Mouse (Mus musculus) testis, adult 2 months (tissue): ENCODE results near the gene Stk16. TPM values are rescaled to one million over a fixed set of nuclear protein-coding genes. Genes with fewer than 3 reads are reported as not detected.
"Not testable (repeated sequence)": the region's sequence is repeated elsewhere in the genome, so short reads cannot be mapped to it uniquely, and the experiment has no call there.

Experiments
- H3K27ac ChIP-seq: fragments of 200-500 bp; 2 replicates; pipeline ENCODE4 v1.5.1; 2012; ENCODE audit warnings: low read depth, low read length; ENCODE audit not compliant: control insufficient read depth, insufficient read depth
- H3K27me3 ChIP-seq: fragments of 200-500 bp; 2 replicates; pipeline ENCODE4 v1.6.1; 2012; ENCODE audit warnings: mild to moderate bottlenecking, low read length, moderate library complexity; ENCODE audit not compliant: control insufficient read depth, insufficient read depth
- H3K36me3 ChIP-seq: fragments of 200-500 bp; 2 replicates; pipeline ENCODE4 v1.6.1; 2012; ENCODE audit warnings: mild to moderate bottlenecking, low read length; ENCODE audit not compliant: control insufficient read depth, insufficient read depth
- H3K4me1 ChIP-seq: fragments of 200-500 bp; 2 replicates; pipeline ENCODE4 v1.6.1; 2012; ENCODE audit warnings: low read length; ENCODE audit not compliant: control insufficient read depth, insufficient read depth
- H3K4me3 ChIP-seq: fragments of 200-500 bp; 2 replicates; pipeline ENCODE4 v1.5.1; 2012; ENCODE audit warnings: low read depth, mild to moderate bottlenecking, low read length, moderate library complexity, mixed read lengths; ENCODE audit not compliant: control insufficient read depth
- CTCF ChIP-seq: fragments of 200-500 bp; IDR thresholded peaks from 2 replicates; pipeline ENCODE4 v1.5.1; 2012; ENCODE audit warnings: low read depth, mild to moderate bottlenecking, inconsistent platforms, low read length, moderate library complexity; ENCODE audit not compliant: control insufficient read depth, insufficient read depth, insufficient replicate concordance
- POLR2A ChIP-seq: fragments of 200-500 bp; IDR thresholded peaks from 2 replicates; pipeline ENCODE4 v1.6.1; 2012; ENCODE audit warnings: low read depth, mild to moderate bottlenecking, inconsistent platforms, low read length, moderate library complexity; ENCODE audit not compliant: control insufficient read depth
- polyA plus RNA-seq: library from polyadenylated mRNA; depleted of rRNA; stranded (reverse); fragments of >200 nt; gene quantifications from 2 replicates; pipeline ENCODE4 v1.2.3, GENCODE M21; 2012

The Stk16 gene
- polyA plus RNA-seq, 1 experiment: 205 TPM

GRCm38 (mm10) chr1:75230335-75230994 lies 19.8 kb downstream of the Stk16 start:
- Histone ChIP-seq H3K4me3 (peak overlapping the region; percentile 71), H3K27ac (no peak overlapping the region), H3K27me3 (no peaks in the 10 kb centered on the region), H3K4me1 (no peaks in the 10 kb centered on the region), H3K36me3 (no peaks in the 10 kb centered on the region)
- TF ChIP-seq CTCF (no peak), POLR2A (no peak)

- TF ChIP-seq CTCF (no peak), POLR2A (no peak)
- no peaks in the 10 kb centered on the region for H3K36me3 ChIP-seq
- H3K27ac ChIP-seq: no peak overlapping the region
- H3K4me1 ChIP-seq: no peaks in the 10 kb centered on the region
- no peaks in the 10 kb centered on the region for H3K27me3 ChIP-seq
- peak overlapping the region; percentile 71 for H3K4me3 ChIP-seq
These were observed 20.6 kb downstream of the Stk16 start for GRCm38 (mm10) chr1:75231224-75231623.

GRCm38 (mm10) chr1:75231664-75232152 lies 21.1 kb downstream of the Stk16 start, which contains the start of gene A630095N17Rik:
Gene A630095N17Rik (minus strand): TSS chr1:75232102.
- Histone ChIP-seq H3K36me3 (no peaks in the 10 kb centered on the region), H3K4me3 (peak within 1 kb of the TSS; percentile 71), H3K4me1 (no peaks in the 10 kb centered on the region), H3K27me3 (no peaks in the 10 kb centered on the region), H3K27ac (peak within 1 kb of the TSS; percentile 36; the same call in 1 of the 2 replicates)
- TF ChIP-seq CTCF (no peak; the same call in 1 of the 2 replicates), POLR2A (peak; percentile 58; the same call in 1 of the 2 replicates)

- peak overlapping the region; percentile 14; the same call in 1 of the 2 replicates for H3K4me3 ChIP-seq
- not testable (repeated sequence) for H3K4me1 ChIP-seq, H3K27me3 ChIP-seq
These were observed 21.9 kb downstream of the Stk16 start for GRCm38 (mm10) chr1:75232489-75232888.

GRCm38 (mm10) chr1:75234606-75235005 lies 24.0 kb downstream of the Stk16 start:
- no peak overlapping the region for H3K27ac ChIP-seq
- peak overlapping the region; percentile 81 for H3K4me3 ChIP-seq
- H3K4me1 ChIP-seq: no peaks in the 10 kb centered on the region
- H3K27me3 ChIP-seq: no peaks in the 10 kb centered on the region
- TF ChIP-seq CTCF (no peak), POLR2A (no peak; the same call in 1 of the 2 replicates)
- H3K36me3 ChIP-seq: no peaks in the 10 kb centered on the region; the same call in 1 of the 2 replicates

More at GRCm38 (mm10) chr1:75232489-75232888, 21.9 kb downstream of the Stk16 start:
- H3K36me3 ChIP-seq, H3K27ac ChIP-seq: not testable (repeated sequence)

- no peaks in the 10 kb centered on the region for H3K27me3 ChIP-seq
- peak within 1 kb of the TSS; percentile 91 for H3K4me3 ChIP-seq
- no peaks in the 10 kb centered on the region for H3K4me1 ChIP-seq
- H3K27ac ChIP-seq: peak within 1 kb of the TSS; percentile 91
- TF ChIP-seq POLR2A (peak; percentile 89), CTCF (no peak)
- H3K36me3 ChIP-seq: peaks cover 2% of the 10 kb centered on the region
These were observed 25.7 kb downstream of the Stk16 start, which contains the start of gene Dnajb2 for GRCm38 (mm10) chr1:75236117-75237050. Gene Dnajb2 (plus strand): TSS chr1:75236406.

GRCm38 (mm10) chr1:75239591-75239990 lies 29.0 kb downstream of the Stk16 start:
- peaks cover 2% of the 10 kb centered on the region for H3K36me3 ChIP-seq
- H3K4me1 ChIP-seq: no peaks in the 10 kb centered on the region
- H3K27ac ChIP-seq: no peak overlapping the region
- no peak overlapping the region for H3K4me3 ChIP-seq
- TF ChIP-seq POLR2A (no peak), CTCF (no peak)
- no peaks in the 10 kb centered on the region for H3K27me3 ChIP-seq
